Mouse (Mus musculus): ENCODE results near the gene Slc9a3r1.

GRCm38 (mm10) chr11:115176399-115177190 lies 13.5 kb downstream of the Slc9a3r1 start:
- TF ChIP-seq CTCF (IDR thresholded peaks at IDR 0.05; ENCODE audit: low read depth) (no peak), EP300 (IDR thresholded peaks at IDR 0.05; ENCODE audit: low read depth) (no peak)

Measured in liver, embryonic 14.5 days (tissue).